Mouse (Mus musculus): Measurements from ENCODE around the gene Gm10309. TPM values are rescaled to one million over a fixed set of nuclear protein-coding genes. Genes with fewer than 3 reads are reported as not detected.

Gene Gm10309
- polyA plus RNA-seq, 1 experiment from 2014 or later: 0.55 TPM

GRCm38 (mm10) chr17:86467967-86468366, 37.1 kb downstream of the Gm10309 start:
- no peak overlapping the region for H3K4me3 ChIP-seq (ENCODE audit: low read length)
- ATAC-seq (ENCODE audit: low read depth): no peak
- H3K4me1 ChIP-seq (replicated peaks; ENCODE audit: control insufficient read depth, insufficient read depth, low read length): peaks cover 10% of the 10 kb centered on the region; the same call in 1 of the 2 replicates
- no peaks in the 10 kb centered on the region for H3K9me3 ChIP-seq (ENCODE audit: control insufficient read depth, low read length)
- H3K36me3 ChIP-seq (ENCODE audit: control insufficient read depth, insufficient read depth, low read length): no peaks in the 10 kb centered on the region
- H3K27me3 ChIP-seq (ENCODE audit: control insufficient read depth, insufficient read depth, low read depth, low read length): no peaks in the 10 kb centered on the region
- H3K9ac ChIP-seq (ENCODE audit: low read length): no peak overlapping the region
- no peak overlapping the region for H3K4me2 ChIP-seq (ENCODE audit: low read depth, low read length)
- no peak overlapping the region for H3K27ac ChIP-seq (ENCODE audit: low read length)
- WGBS: 77% methylated on average over 5 of the region's 5 CpGs

DNA sequence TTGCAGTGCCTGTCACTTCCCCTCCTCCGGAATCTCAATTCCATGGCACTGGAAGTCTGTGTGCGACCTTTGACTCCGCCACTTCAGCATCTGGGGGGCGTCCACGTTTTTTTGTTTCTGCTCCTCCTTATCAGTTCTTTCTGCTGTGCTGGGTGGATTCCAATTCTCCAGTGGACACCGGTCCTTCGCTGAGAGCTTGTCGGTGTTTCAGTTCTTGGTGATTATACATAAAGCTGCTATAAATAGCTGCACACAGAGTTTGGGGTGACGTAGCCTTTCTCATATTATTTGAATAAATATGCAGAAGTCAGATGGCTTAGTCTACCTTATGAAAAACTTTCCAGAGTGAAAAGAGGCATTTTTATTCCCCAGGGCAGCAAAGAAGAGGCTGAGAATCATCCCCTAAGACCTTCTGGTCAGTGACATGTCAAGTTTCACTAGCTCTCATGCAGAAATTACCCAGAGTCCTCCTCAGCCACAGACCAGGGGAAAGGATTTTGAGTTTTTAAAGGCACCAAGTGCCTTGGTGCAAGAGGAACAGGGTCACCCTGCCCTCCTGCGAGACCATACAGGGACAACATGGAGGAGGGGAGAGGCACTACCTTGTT, 37.6 kb downstream of the Gm10309 start:
- WGBS: 25% methylated on average over 10 of the region's 10 CpGs
- no peak overlapping the region for H3K4me3 ChIP-seq (ENCODE audit: low read length)
- no peaks in the 10 kb centered on the region for H3K9me3 ChIP-seq (ENCODE audit: control insufficient read depth, low read length)
- H3K36me3 ChIP-seq (ENCODE audit: control insufficient read depth, insufficient read depth, low read length): no peaks in the 10 kb centered on the region
- H3K4me2 ChIP-seq (ENCODE audit: low read depth, low read length): no peak overlapping the region
- H3K27me3 ChIP-seq (ENCODE audit: control insufficient read depth, insufficient read depth, low read depth, low read length): no peaks in the 10 kb centered on the region
- H3K9ac ChIP-seq (ENCODE audit: low read length): no peak overlapping the region
- H3K27ac ChIP-seq (ENCODE audit: low read length): no peak overlapping the region
- no peak for ATAC-seq (ENCODE audit: low read depth)
- H3K4me1 ChIP-seq (replicated peaks; ENCODE audit: control insufficient read depth, insufficient read depth, low read length): peaks cover 10% of the 10 kb centered on the region; the same call in 1 of the 2 replicates

- H3K27ac ChIP-seq (ENCODE audit: low read length): no peak overlapping the region
- no peak overlapping the region for H3K9ac ChIP-seq (ENCODE audit: low read length)
- H3K9me3 ChIP-seq (ENCODE audit: control insufficient read depth, low read length): no peaks in the 10 kb centered on the region
- H3K36me3 ChIP-seq (ENCODE audit: control insufficient read depth, insufficient read depth, low read length): no peaks in the 10 kb centered on the region
- peaks cover 10% of the 10 kb centered on the region; the same call in 1 of the 2 replicates for H3K4me1 ChIP-seq (replicated peaks; ENCODE audit: control insufficient read depth, insufficient read depth, low read length)
- H3K4me2 ChIP-seq (ENCODE audit: low read depth, low read length): no peak overlapping the region
- H3K27me3 ChIP-seq (ENCODE audit: control insufficient read depth, insufficient read depth, low read depth, low read length): no peaks in the 10 kb centered on the region
- H3K4me3 ChIP-seq (ENCODE audit: low read length): no peak overlapping the region
- WGBS: 25% methylated on average over 7 of the region's 7 CpGs
- no peak for ATAC-seq (ENCODE audit: low read depth)
These were observed 38.2 kb downstream of the Gm10309 start for GRCm38 (mm10) chr17:86466871-86467270.

DNA sequence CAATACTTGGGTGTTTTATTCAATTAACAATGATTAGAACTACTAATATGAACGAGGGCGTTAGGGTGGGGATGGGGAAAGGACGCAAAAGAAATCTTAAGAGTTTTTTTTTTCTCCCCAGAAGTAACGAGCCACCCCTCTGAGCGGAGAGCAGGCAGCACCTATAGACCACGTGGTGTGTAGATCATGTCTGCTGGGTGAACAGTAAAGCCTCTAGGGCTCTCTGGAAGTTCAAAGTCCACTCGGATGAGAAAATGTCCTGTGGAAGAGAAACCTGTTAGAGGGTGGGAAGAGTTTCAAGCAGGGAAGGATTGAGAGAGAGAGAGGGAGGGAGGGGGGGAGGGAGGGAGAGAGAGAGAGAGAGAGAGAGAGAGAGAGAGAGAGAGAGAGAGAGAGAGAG, 38.6 kb downstream of the Gm10309 start:
- no peaks in the 10 kb centered on the region for H3K36me3 ChIP-seq (ENCODE audit: control insufficient read depth, insufficient read depth, low read length)
- no peak overlapping the region for H3K4me3 ChIP-seq (ENCODE audit: low read length)
- H3K4me1 ChIP-seq (replicated peaks; ENCODE audit: control insufficient read depth, insufficient read depth, low read length): peaks cover 10% of the 10 kb centered on the region; the same call in 1 of the 2 replicates
- no peaks in the 10 kb centered on the region for H3K9me3 ChIP-seq (ENCODE audit: control insufficient read depth, low read length)
- WGBS: 76% methylated on average over 7 of the region's 7 CpGs
- ATAC-seq (ENCODE audit: low read depth): no peak
- H3K27ac ChIP-seq (ENCODE audit: low read length): no peak overlapping the region
- H3K27me3 ChIP-seq (ENCODE audit: control insufficient read depth, insufficient read depth, low read depth, low read length): no peaks in the 10 kb centered on the region
- no peak overlapping the region for H3K9ac ChIP-seq (ENCODE audit: low read length)
- H3K4me2 ChIP-seq (ENCODE audit: low read depth, low read length): no peak overlapping the region

GRCm38 (mm10) chr17:86465865-86466264, 39.2 kb downstream of the Gm10309 start:
- no peak for ATAC-seq (ENCODE audit: low read depth)
- Histone ChIP-seq H3K27ac (ENCODE audit: low read length) (no peak overlapping the region), H3K4me1 (replicated peaks; ENCODE audit: control insufficient read depth, insufficient read depth, low read length) (peaks cover 10% of the 10 kb centered on the region; the same call in 1 of the 2 replicates), H3K9ac (ENCODE audit: low read length) (no peak overlapping the region), H3K4me2 (ENCODE audit: low read depth, low read length) (no peak overlapping the region), H3K4me3 (ENCODE audit: low read length) (no peak overlapping the region), H3K36me3 (ENCODE audit: control insufficient read depth, insufficient read depth, low read length) (no peaks in the 10 kb centered on the region), H3K9me3 (ENCODE audit: control insufficient read depth, low read length) (no peaks in the 10 kb centered on the region), H3K27me3 (ENCODE audit: control insufficient read depth, insufficient read depth, low read depth, low read length) (no peaks in the 10 kb centered on the region)
- WGBS: 85% methylated on average over 13 of the region's 13 CpGs

- Histone ChIP-seq H3K4me3 (ENCODE audit: low read length) (no peak overlapping the region), H3K4me1 (replicated peaks; ENCODE audit: control insufficient read depth, insufficient read depth, low read length) (peaks cover 10% of the 10 kb centered on the region; the same call in 1 of the 2 replicates), H3K36me3 (ENCODE audit: control insufficient read depth, insufficient read depth, low read length) (no peaks in the 10 kb centered on the region), H3K9me3 (ENCODE audit: control insufficient read depth, low read length) (no peaks in the 10 kb centered on the region), H3K27me3 (ENCODE audit: control insufficient read depth, insufficient read depth, low read depth, low read length) (no peaks in the 10 kb centered on the region), H3K4me2 (ENCODE audit: low read depth, low read length) (no peak overlapping the region), H3K27ac (ENCODE audit: low read length) (no peak overlapping the region), H3K9ac (ENCODE audit: low read length) (no peak overlapping the region)
- no peak for ATAC-seq (ENCODE audit: low read depth)
- 80% methylated on average over 16 of the region's 16 CpGs for WGBS
These were observed 40.2 kb downstream of the Gm10309 start for GRCm38 (mm10) chr17:86464689-86465363.

DNA sequence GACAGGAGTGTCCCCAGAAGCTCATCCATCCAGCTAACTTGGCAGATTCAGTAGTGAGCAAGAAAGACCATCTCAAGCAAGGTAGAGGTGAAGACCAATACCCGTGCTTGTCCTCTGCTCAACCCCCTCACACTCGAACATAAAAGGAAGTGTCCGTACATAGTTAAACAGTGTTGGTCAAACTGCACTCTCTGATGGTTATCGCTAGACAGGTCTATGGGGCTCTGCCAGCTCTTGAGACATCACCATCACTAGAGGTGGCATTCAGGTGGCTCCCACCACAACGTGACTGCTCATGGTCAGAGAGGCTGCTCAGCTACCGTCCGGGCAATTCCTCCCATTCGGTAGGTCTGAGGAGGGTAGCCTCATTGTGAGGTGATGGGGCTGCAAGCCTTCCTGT, 40.8 kb downstream of the Gm10309 start:
- no peak overlapping the region for H3K4me2 ChIP-seq (ENCODE audit: low read depth, low read length)
- no peaks in the 10 kb centered on the region for H3K36me3 ChIP-seq (ENCODE audit: control insufficient read depth, insufficient read depth, low read length)
- H3K9me3 ChIP-seq (ENCODE audit: control insufficient read depth, low read length): no peaks in the 10 kb centered on the region
- H3K9ac ChIP-seq (ENCODE audit: low read length): no peak overlapping the region
- ATAC-seq (ENCODE audit: low read depth): no peak
- no peaks in the 10 kb centered on the region for H3K27me3 ChIP-seq (ENCODE audit: control insufficient read depth, insufficient read depth, low read depth, low read length)
- H3K4me3 ChIP-seq (ENCODE audit: low read length): no peak overlapping the region
- 75% methylated on average over 8 of the region's 8 CpGs for WGBS
- no peak overlapping the region for H3K27ac ChIP-seq (ENCODE audit: low read length)
- peaks cover 8% of the 10 kb centered on the region; the same call in 1 of the 2 replicates for H3K4me1 ChIP-seq (replicated peaks; ENCODE audit: control insufficient read depth, insufficient read depth, low read length)

DNA sequence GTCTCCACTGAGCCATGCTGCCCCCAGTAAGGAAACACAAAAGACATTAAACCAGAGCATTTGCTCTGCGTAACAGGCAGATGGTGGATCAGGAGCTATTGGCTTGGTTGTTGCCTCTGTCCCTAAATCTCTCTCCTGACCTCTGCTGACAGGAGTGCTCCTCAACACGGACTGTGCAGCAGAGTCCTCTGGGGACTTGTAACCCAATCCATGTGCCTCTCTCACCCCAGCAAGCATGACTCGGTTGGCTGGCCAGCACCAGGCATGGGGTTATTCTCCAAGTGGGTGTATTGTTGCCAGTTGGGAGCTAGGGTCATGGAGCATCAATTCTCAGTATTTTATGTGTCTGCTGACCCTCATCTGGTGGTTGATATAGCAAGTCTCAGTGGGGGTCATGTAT, 41.7 kb downstream of the Gm10309 start:
- no peaks in the 10 kb centered on the region for H3K27me3 ChIP-seq (ENCODE audit: control insufficient read depth, insufficient read depth, low read depth, low read length)
- 55% methylated on average over 3 of the region's 3 CpGs for WGBS
- peaks cover 7% of the 10 kb centered on the region; the same call in 1 of the 2 replicates for H3K4me1 ChIP-seq (replicated peaks; ENCODE audit: control insufficient read depth, insufficient read depth, low read length)
- H3K36me3 ChIP-seq (ENCODE audit: control insufficient read depth, insufficient read depth, low read length): no peaks in the 10 kb centered on the region
- no peak for ATAC-seq (ENCODE audit: low read depth)
- H3K9me3 ChIP-seq (ENCODE audit: control insufficient read depth, low read length): no peaks in the 10 kb centered on the region
- H3K9ac ChIP-seq (ENCODE audit: low read length): no peak overlapping the region
- H3K27ac ChIP-seq (ENCODE audit: low read length): no peak overlapping the region
- no peak overlapping the region for H3K4me2 ChIP-seq (ENCODE audit: low read depth, low read length)
- no peak overlapping the region for H3K4me3 ChIP-seq (ENCODE audit: low read length)

GRCm38 (mm10) chr17:86460645-86461430, 44.2 kb downstream of the Gm10309 start:
- no peaks in the 10 kb centered on the region for H3K36me3 ChIP-seq (ENCODE audit: control insufficient read depth, insufficient read depth, low read length)
- 71% methylated on average over 17 of the region's 17 CpGs for WGBS
- H3K27ac ChIP-seq (ENCODE audit: low read length): no peak overlapping the region
- no peaks in the 10 kb centered on the region for H3K27me3 ChIP-seq (ENCODE audit: control insufficient read depth, insufficient read depth, low read depth, low read length)
- no peak overlapping the region for H3K4me3 ChIP-seq (ENCODE audit: low read length)
- H3K4me2 ChIP-seq (ENCODE audit: low read depth, low read length): no peak overlapping the region
- no peak overlapping the region for H3K9ac ChIP-seq (ENCODE audit: low read length)
- no peaks in the 10 kb centered on the region for H3K4me1 ChIP-seq (replicated peaks; ENCODE audit: control insufficient read depth, insufficient read depth, low read length)
- ATAC-seq (ENCODE audit: low read depth): no peak
- no peaks in the 10 kb centered on the region for H3K9me3 ChIP-seq (ENCODE audit: control insufficient read depth, low read length)

All from lung, embryonic 16.5 days (tissue).